Comparison of ENCODE assay signal across 8 mouse cellular contexts in genomic region chr10:62507591-62508308, GRCm38 (mm10). TPM values are rescaled to one million over a fixed set of nuclear protein-coding genes. Genes with fewer than 3 reads are reported as not detected.
DNase-seq lines count a peak whose midpoint lies in the region; ATAC-seq lines count a peak whose summit lies in the region.

No protein-coding gene starts in this region.

- no peak for ATAC-seq in embryonic facial prominence, embryonic 15.5 days (ENCODE audit: insufficient number of reproducible peaks, low FRiP score, low TSS enrichment, low read depth)
- ATAC-seq in heart, embryonic 16.5 days (replicated peaks; ENCODE audit: extremely low read depth, insufficient read depth, low FRiP score), result no peak

- H3K4me2 ChIP-seq in embryonic facial prominence, embryonic 15.5 days (replicated peaks), result peak overlapping the region; percentile 57
- H3K4me2 ChIP-seq in heart, embryonic 16.5 days (ENCODE audit: low read depth, low read length), result peak overlapping the region; percentile 74

- no peak overlapping the region for H3K9ac ChIP-seq in embryonic facial prominence, embryonic 15.5 days
- peak overlapping the region; percentile 46 for H3K9ac ChIP-seq in heart, embryonic 16.5 days (ENCODE audit: low read length)

- no peak overlapping the region for H3K27ac ChIP-seq in embryonic facial prominence, embryonic 15.5 days (replicated peaks)
- H3K27ac ChIP-seq in heart, embryonic 16.5 days (ENCODE audit: low read length), result peak overlapping the region; percentile 40

- H3K4me1 ChIP-seq in embryonic facial prominence, embryonic 15.5 days, result 0 out of 2 replicates have a peak, but pooled peaks cover 3% of the 10 kb centered on the region
- H3K4me1 ChIP-seq in heart, embryonic 16.5 days (ENCODE audit: control insufficient read depth, insufficient read depth, low read length), result 0 out of 2 replicates have a peak, but pooled peaks cover 2% of the 10 kb centered on the region

- H3K36me3 ChIP-seq in embryonic facial prominence, embryonic 15.5 days, result no peaks in the 10 kb centered on the region
- H3K36me3 ChIP-seq in heart, embryonic 16.5 days (ENCODE audit: control insufficient read depth, insufficient read depth), result no peaks in the 10 kb centered on the region

- H3K27me3 ChIP-seq in embryonic facial prominence, embryonic 15.5 days, result peaks cover 3% of the 10 kb centered on the region
- H3K27me3 ChIP-seq in heart, embryonic 16.5 days (ENCODE audit: control insufficient read depth, insufficient read depth, low read length), result no peaks in the 10 kb centered on the region

- DNase-seq in left cerebral cortex, adult 18-20 months (ENCODE audit: low spot score in 2 of 2), result peak; percentile 13 to 14
- no peak for DNase-seq in left cerebral cortex, postnatal 4 days
- DNase-seq in kidney, postnatal 10 days, result peak; percentile 77
- peak; percentile 42 to 65 for DNase-seq in lung, postnatal 4 days
- DNase-seq in spleen, postnatal 14 days (ENCODE audit: low spot score in 2 of 2), result peak; percentile 39 to 45
- DNase-seq in ovary, postnatal 10 days (ENCODE audit: low spot score), result no peak

- intact Hi-C loops in left cerebral cortex, postnatal 4 days (cut with DNase I), result no loop called here

- H3K4me3 ChIP-seq in embryonic facial prominence, embryonic 15.5 days (replicated peaks), result peak overlapping the region; percentile 36
- H3K4me3 ChIP-seq in heart, embryonic 16.5 days (ENCODE audit: low read length), result peak overlapping the region; percentile 42

- 7% methylated on average over 18 of the region's 18 CpGs for WGBS in embryonic facial prominence, embryonic 15.5 days
- 10% methylated on average over 18 of the region's 18 CpGs for WGBS in heart, embryonic 16.5 days

- H3K9me3 ChIP-seq in embryonic facial prominence, embryonic 15.5 days (replicated peaks), result no peaks in the 10 kb centered on the region
- no peaks in the 10 kb centered on the region for H3K9me3 ChIP-seq in heart, embryonic 16.5 days (replicated peaks; ENCODE audit: control insufficient read depth, low read length)

RNA-seq across cellular contexts. Expression of gene Srgn, which starts 19.5 kb away (rescaled TPM):
- total RNA-seq in left cerebral cortex, adult 18-20 months (2021), result 10 to 100 TPM in 1 of 2 experiments, 1 to 10 TPM in 1; 8.0 to 10.0 TPM
- 1 to 10 TPM; 6.1 to 9.0 TPM for total RNA-seq in left cerebral cortex, postnatal 4 days (2021)
- 43.9 and 48.5 TPM in 2 replicates for polyA plus RNA-seq in embryonic facial prominence, embryonic 15.5 days (2015; fragmentation: Nextera tagmentation; extraction: Ambion mirVana)
- 18.6 and 28.8 TPM in 2 replicates for polyA plus RNA-seq in heart, embryonic 16.5 days (2015; fragmentation: Nextera tagmentation; extraction: Ambion mirVana)

RNA-seq across cellular contexts. Expression of gene Vps26a, which starts 21.1 kb away (rescaled TPM):
- total RNA-seq in left cerebral cortex, adult 18-20 months (2021), result 10 to 100 TPM; 49.5 to 51.0 TPM
- 10 to 100 TPM; 37.4 to 41.2 TPM for total RNA-seq in left cerebral cortex, postnatal 4 days (2021)
- polyA plus RNA-seq in embryonic facial prominence, embryonic 15.5 days (2015; fragmentation: Nextera tagmentation; extraction: Ambion mirVana), result 69.6 and 73.0 TPM in 2 replicates
- 73.4 and 80.2 TPM in 2 replicates for polyA plus RNA-seq in heart, embryonic 16.5 days (2015; fragmentation: Nextera tagmentation; extraction: Ambion mirVana)

RNA-seq across cellular contexts. Expression of gene Supv3l1, which starts 58.2 kb away (rescaled TPM):
- 10 to 100 TPM; 22.0 to 23.7 TPM for total RNA-seq in left cerebral cortex, adult 18-20 months (2021)
- total RNA-seq in left cerebral cortex, postnatal 4 days (2021), result 10 to 100 TPM; 22.4 to 23.6 TPM
- 22.5 and 24.0 TPM in 2 replicates for polyA plus RNA-seq in embryonic facial prominence, embryonic 15.5 days (2015; fragmentation: Nextera tagmentation; extraction: Ambion mirVana)
- 29.2 and 29.9 TPM in 2 replicates for polyA plus RNA-seq in heart, embryonic 16.5 days (2015; fragmentation: Nextera tagmentation; extraction: Ambion mirVana)

RNA-seq across cellular contexts. Expression of gene 4930507D05Rik, which starts 58.5 kb away (rescaled TPM):
- 1 to 10 TPM in 1 of 2 experiments, under 1 TPM in 1; 0.72 to 1.3 TPM for total RNA-seq in left cerebral cortex, adult 18-20 months (2021)
- total RNA-seq in left cerebral cortex, postnatal 4 days (2021), result 1 to 10 TPM; 1.2 TPM
- polyA plus RNA-seq in embryonic facial prominence, embryonic 15.5 days (2015; fragmentation: Nextera tagmentation; extraction: Ambion mirVana), result 0.41 and 0.68 TPM in 2 replicates
- 0.35 and 0.66 TPM in 2 replicates for polyA plus RNA-seq in heart, embryonic 16.5 days (2015; fragmentation: Nextera tagmentation; extraction: Ambion mirVana)

Comparison
In these comparisons a context has a peak if more than half of its experiments do, and no peak if none do; other contexts are left out.
1. DNase-seq: peak in left cerebral cortex, adult 18-20 months (2 of 2), kidney, postnatal 10 days (single experiment), lung, postnatal 4 days (2 of 2) and spleen, postnatal 14 days (2 of 2); none in left cerebral cortex, postnatal 4 days (single experiment) and ovary, postnatal 10 days (single experiment).